Mouse (Mus musculus): ENCODE data around the gene Dtnb.
A peak's percentile ranks its signal among the peaks of the same experiment; 100 is the strongest.

Dtnb gene

GRCm38 (mm10) chr12:3806703-3807547 lies 234.7 kb downstream of the Dtnb start:
- peak; percentile 59 for DNase-seq (ENCODE audit: low read depth, low spot score)

GRCm38 (mm10) chr12:3807548-3808395 lies 235.6 kb downstream of the Dtnb start:
- DNase-seq (ENCODE audit: low read depth, low spot score), result peak; percentile 43

- no peak for DNase-seq (ENCODE audit: low read depth, low spot score)
These were observed 236.3 kb downstream of the Dtnb start for GRCm38 (mm10) chr12:3808396-3808981.

GRCm38 (mm10) chr12:3809520-3810180 lies 237.5 kb downstream of the Dtnb start:
- no peak for DNase-seq (ENCODE audit: low read depth, low spot score)

GRCm38 (mm10) chr12:3810455-3810854 lies 238.3 kb downstream of the Dtnb start:
- DNase-seq (ENCODE audit: low read depth, low spot score), result no peak

GRCm38 (mm10) chr12:3811596-3811995 lies 239.4 kb downstream of the Dtnb start:
- no peak for DNase-seq (ENCODE audit: low read depth, low spot score)

GRCm38 (mm10) chr12:3812251-3812650 lies 240.1 kb downstream of the Dtnb start:
- DNase-seq (ENCODE audit: low read depth, low spot score), result no peak

GRCm38 (mm10) chr12:3813138-3813537 lies 241.0 kb downstream of the Dtnb start:
- DNase-seq (ENCODE audit: low read depth, low spot score), result no peak

- no peak for DNase-seq (ENCODE audit: low read depth, low spot score)
These were observed 243.2 kb downstream of the Dtnb start for GRCm38 (mm10) chr12:3815386-3815785.

- DNase-seq (ENCODE audit: low read depth, low spot score), result no peak
These were observed 244.9 kb downstream of the Dtnb start for GRCm38 (mm10) chr12:3817033-3817432.

GRCm38 (mm10) chr12:3817566-3817965 lies 245.4 kb downstream of the Dtnb start:
- no peak for DNase-seq (ENCODE audit: low read depth, low spot score)

- DNase-seq (ENCODE audit: low read depth, low spot score), result no peak
These were observed 247.7 kb downstream of the Dtnb start for GRCm38 (mm10) chr12:3819899-3820298.

- DNase-seq (ENCODE audit: low read depth, low spot score), result no peak
These were observed 251.2 kb downstream of the Dtnb start for GRCm38 (mm10) chr12:3823408-3823807.

- no peak for DNase-seq (ENCODE audit: low read depth, low spot score)
These were observed 252.9 kb downstream of the Dtnb start for GRCm38 (mm10) chr12:3824906-3825713.

GRCm38 (mm10) chr12:3825714-3826080 lies 253.5 kb downstream of the Dtnb start:
- no peak for DNase-seq (ENCODE audit: low read depth, low spot score)

- DNase-seq (ENCODE audit: low read depth, low spot score), result no peak
These were observed 255.6 kb downstream of the Dtnb start for GRCm38 (mm10) chr12:3827771-3828170.

All from retina, postnatal 7 days (tissue).